In the genomic region with DNA sequence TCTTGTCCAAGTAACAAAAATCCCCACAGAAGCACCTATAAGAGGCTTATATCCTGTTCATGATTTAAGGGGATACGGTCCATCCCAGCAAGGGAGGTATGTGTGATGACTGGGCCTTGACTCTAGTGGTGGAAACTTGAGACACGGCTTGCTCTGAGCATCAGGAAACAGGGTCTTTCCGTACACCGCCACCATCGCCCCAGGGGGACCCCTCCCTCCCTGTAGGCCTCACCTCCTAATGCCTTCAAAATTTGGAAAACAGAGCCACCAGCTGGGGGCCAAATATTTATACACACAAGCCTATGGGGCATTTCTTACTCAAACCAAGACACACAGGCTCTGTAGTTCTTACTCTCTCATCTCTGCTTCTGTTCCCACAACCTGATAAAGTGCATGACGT, we compare ENCODE assay signal across 24 mouse cellular contexts. TPM values are rescaled to one million over a fixed set of nuclear protein-coding genes. Genes with fewer than 3 reads are reported as not detected.
"Had no signal": no experiment of that assay in that cellular context is flagged by ENCODE, and none has a peak within 500 bp of the region (broad histone marks: within the 10 kb centered on the region; RNA-seq: fewer than 3 reads in every experiment).

No protein-coding gene starts in this region.

- H3K4me1 ChIP-seq: limb, embryonic 12.5 days; limb, embryonic 15.5 days; midbrain, embryonic 12.5 days; midbrain, embryonic 15.5 days; stomach, embryonic 15.5 days had no signal

- H3K27me3 ChIP-seq: limb, embryonic 12.5 days; limb, embryonic 15.5 days; midbrain, embryonic 12.5 days; midbrain, embryonic 15.5 days; neural tube, embryonic 13.5 days; stomach, embryonic 15.5 days had no signal

- H3K4me3 ChIP-seq: left cerebral cortex, adult 2 months; limb, embryonic 12.5 days; limb, embryonic 15.5 days; midbrain, embryonic 12.5 days; midbrain, embryonic 15.5 days; neural tube, embryonic 13.5 days; stomach, embryonic 15.5 days had no signal

- H3K27ac ChIP-seq: kidney, postnatal 0 days; left cerebral cortex, adult 2 months; limb, embryonic 12.5 days; limb, embryonic 15.5 days; liver, embryonic 14.5 days; macrophage; midbrain, embryonic 12.5 days; midbrain, embryonic 15.5 days; neural tube, embryonic 13.5 days; stomach, embryonic 15.5 days had no signal

- DNase-seq: kidney, postnatal 36 days; layer of hippocampus, postnatal 36 days; left cerebral cortex, postnatal 4 days; liver, postnatal 0 days; lung, embryonic 14.5 days; right cerebral cortex, postnatal 4 days; spleen, adult 18-20 months; thymus, postnatal 25 days had no signal

- ATAC-seq: liver, postnatal 0 days; lung, postnatal 0 days; midbrain, embryonic 15.5 days had no signal

- H3K9me3 ChIP-seq: limb, embryonic 12.5 days; limb, embryonic 15.5 days; midbrain, embryonic 12.5 days; midbrain, embryonic 15.5 days; stomach, embryonic 15.5 days had no signal

RNA-seq across cellular contexts. Expression of gene Gm10401, which starts 6.3 kb away (rescaled TPM):
- total RNA-seq: layer of hippocampus, adult 8-10 months; layer of hippocampus, postnatal 10 days; layer of hippocampus, postnatal 36 days; left cerebral cortex, adult 2 months; left cerebral cortex, postnatal 14 days; left cerebral cortex, postnatal 4 days; megakaryocyte, adult 5-6 weeks; neutrophil, adult 5-6 weeks had no signal
